Mouse (Mus musculus): ENCODE results near the gene Naa16. TPM values are rescaled to one million over a fixed set of nuclear protein-coding genes. Genes with fewer than 3 reads are reported as not detected.

Gene Naa16
- polyA plus RNA-seq, 1 experiment from 2014 or later = 30.2 TPM

GRCm38 (mm10) chr14:79280456-79280855 lies 110.1 kb downstream of the Naa16 start:
- 0 out of 2 replicates have a peak, but pooled peaks cover 5% of the 10 kb centered on the region for H3K4me1 ChIP-seq (ENCODE audit: control insufficient read depth, insufficient read depth, low read length)
- DNase-seq (ENCODE audit: low spot score) = no peak
- no peak overlapping the region for H3K27ac ChIP-seq (replicated peaks; ENCODE audit: low read depth, low read length)
- no peak overlapping the region for H3K4me3 ChIP-seq (ENCODE audit: low read depth, low read length)
- H3K9ac ChIP-seq (ENCODE audit: low read depth, low read length) = no peak overlapping the region
- no peaks in the 10 kb centered on the region for H3K36me3 ChIP-seq (ENCODE audit: control insufficient read depth, insufficient read depth, low read length)
- no peak for ATAC-seq (ENCODE audit: low read depth)
- 82% methylated on average over 9 of the region's 9 CpGs for WGBS
- no peaks in the 10 kb centered on the region for H3K9me3 ChIP-seq (ENCODE audit: control insufficient read depth, low read length)
- H3K27me3 ChIP-seq (replicated peaks; ENCODE audit: control insufficient read depth, insufficient read depth, low read length) = no peaks in the 10 kb centered on the region
- H3K4me2 ChIP-seq (ENCODE audit: low read depth, low read length) = no peak overlapping the region

DNA sequence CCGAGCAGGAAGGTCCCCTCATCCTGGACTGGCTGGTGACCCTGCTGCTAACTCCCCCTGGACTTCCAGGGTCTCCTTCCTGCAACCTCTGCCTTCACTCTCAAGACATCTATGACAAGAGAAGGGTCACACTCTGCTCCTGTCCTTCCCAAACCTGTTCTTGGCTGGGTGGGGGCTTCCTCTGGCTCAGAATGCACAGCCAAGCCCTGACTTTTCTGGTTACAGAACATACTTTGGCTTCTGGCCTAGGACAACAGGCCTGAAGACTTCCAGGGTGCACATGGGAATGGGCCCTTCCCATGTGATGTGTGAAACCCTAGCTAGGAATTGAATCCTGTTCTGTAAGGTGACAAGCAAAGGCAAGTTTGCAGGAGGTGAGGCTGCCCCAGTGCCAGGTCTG lies 111.1 kb downstream of the Naa16 start:
- ATAC-seq (ENCODE audit: low read depth) (peak; percentile 13; the same call in 1 of the 2 replicates), DNase-seq (ENCODE audit: low spot score) (no peak)
- H3K36me3 ChIP-seq (ENCODE audit: control insufficient read depth, insufficient read depth, low read length) = no peaks in the 10 kb centered on the region
- no peaks in the 10 kb centered on the region for H3K9me3 ChIP-seq (ENCODE audit: control insufficient read depth, low read length)
- no peak overlapping the region for H3K4me3 ChIP-seq (ENCODE audit: low read depth, low read length)
- no peaks in the 10 kb centered on the region for H3K27me3 ChIP-seq (replicated peaks; ENCODE audit: control insufficient read depth, insufficient read depth, low read length)
- H3K4me2 ChIP-seq (ENCODE audit: low read depth, low read length) = no peak overlapping the region
- 79% methylated on average over 1 of the region's 1 CpGs for WGBS
- H3K27ac ChIP-seq (replicated peaks; ENCODE audit: low read depth, low read length) = no peak overlapping the region
- 0 out of 2 replicates have a peak, but pooled peaks cover 5% of the 10 kb centered on the region for H3K4me1 ChIP-seq (ENCODE audit: control insufficient read depth, insufficient read depth, low read length)
- no peak overlapping the region for H3K9ac ChIP-seq (ENCODE audit: low read depth, low read length)

GRCm38 (mm10) chr14:79278927-79279326 lies 111.7 kb downstream of the Naa16 start:
- H3K4me2 ChIP-seq (ENCODE audit: low read depth, low read length) = no peak overlapping the region
- no peaks in the 10 kb centered on the region for H3K27me3 ChIP-seq (replicated peaks; ENCODE audit: control insufficient read depth, insufficient read depth, low read length)
- no peak overlapping the region for H3K4me3 ChIP-seq (ENCODE audit: low read depth, low read length)
- no peak overlapping the region for H3K9ac ChIP-seq (ENCODE audit: low read depth, low read length)
- no peak overlapping the region for H3K27ac ChIP-seq (replicated peaks; ENCODE audit: low read depth, low read length)
- WGBS = 67% methylated on average over 4 of the region's 4 CpGs
- no peaks in the 10 kb centered on the region for H3K9me3 ChIP-seq (ENCODE audit: control insufficient read depth, low read length)
- ATAC-seq (ENCODE audit: low read depth) (no peak), DNase-seq (ENCODE audit: low spot score) (no peak)
- no peaks in the 10 kb centered on the region for H3K36me3 ChIP-seq (ENCODE audit: control insufficient read depth, insufficient read depth, low read length)
- H3K4me1 ChIP-seq (ENCODE audit: control insufficient read depth, insufficient read depth, low read length) = 0 out of 2 replicates have a peak, but pooled peaks cover 5% of the 10 kb centered on the region

DNA sequence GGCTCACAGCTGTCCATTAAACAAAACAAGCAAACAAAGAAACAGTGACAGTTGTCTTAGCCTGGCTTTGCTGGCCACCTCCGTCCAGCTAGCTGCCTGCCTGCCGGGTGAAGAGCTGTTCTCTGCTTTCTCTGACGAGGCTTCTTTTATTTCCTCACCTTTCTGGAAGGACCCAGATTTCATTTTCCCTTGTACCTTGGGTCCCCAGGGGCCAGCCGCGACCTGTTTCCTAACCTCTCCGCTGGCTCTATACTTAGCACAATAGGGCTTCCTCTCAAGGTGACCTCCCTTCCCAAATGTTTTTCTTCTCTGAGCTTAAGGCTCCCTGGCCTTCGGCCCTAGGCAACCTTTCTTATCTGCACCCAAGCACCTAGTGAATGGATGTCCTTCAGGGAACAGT lies 112.7 kb downstream of the Naa16 start:
- H3K4me1 ChIP-seq (ENCODE audit: control insufficient read depth, insufficient read depth, low read length) = 0 out of 2 replicates have a peak, but pooled peaks cover 5% of the 10 kb centered on the region
- no peak for ATAC-seq (ENCODE audit: low read depth)
- WGBS = 42% methylated on average over 7 of the region's 7 CpGs
- no peaks in the 10 kb centered on the region for H3K9me3 ChIP-seq (ENCODE audit: control insufficient read depth, low read length)
- no peak overlapping the region for H3K9ac ChIP-seq (ENCODE audit: low read depth, low read length)
- H3K27ac ChIP-seq (replicated peaks; ENCODE audit: low read depth, low read length) = no peak overlapping the region
- no peaks in the 10 kb centered on the region for H3K27me3 ChIP-seq (replicated peaks; ENCODE audit: control insufficient read depth, insufficient read depth, low read length)
- H3K4me2 ChIP-seq (ENCODE audit: low read depth, low read length) = no peak overlapping the region
- no peak overlapping the region for H3K4me3 ChIP-seq (ENCODE audit: low read depth, low read length)
- no peaks in the 10 kb centered on the region for H3K36me3 ChIP-seq (ENCODE audit: control insufficient read depth, insufficient read depth, low read length)
- no peak for DNase-seq (ENCODE audit: low spot score)

GRCm38 (mm10) chr14:79275870-79276395 lies 114.6 kb downstream of the Naa16 start:
- no peak overlapping the region for H3K9ac ChIP-seq (ENCODE audit: low read depth, low read length)
- H3K4me3 ChIP-seq (ENCODE audit: low read depth, low read length) = no peak overlapping the region
- no peaks in the 10 kb centered on the region for H3K9me3 ChIP-seq (ENCODE audit: control insufficient read depth, low read length)
- no peaks in the 10 kb centered on the region for H3K27me3 ChIP-seq (replicated peaks; ENCODE audit: control insufficient read depth, insufficient read depth, low read length)
- no peak for ATAC-seq (ENCODE audit: low read depth)
- H3K4me2 ChIP-seq (ENCODE audit: low read depth, low read length) = no peak overlapping the region
- no peaks in the 10 kb centered on the region for H3K36me3 ChIP-seq (ENCODE audit: control insufficient read depth, insufficient read depth, low read length)
- no peak overlapping the region for H3K27ac ChIP-seq (replicated peaks; ENCODE audit: low read depth, low read length)
- H3K4me1 ChIP-seq (ENCODE audit: control insufficient read depth, insufficient read depth, low read length) = 0 out of 2 replicates have a peak, but pooled peaks cover 5% of the 10 kb centered on the region
- WGBS = 71% methylated on average over 7 of the region's 8 CpGs
- DNase-seq (ENCODE audit: low spot score) = no peak

GRCm38 (mm10) chr14:79275441-79275840 lies 115.1 kb downstream of the Naa16 start:
- DNase-seq (ENCODE audit: low spot score) = no peak
- 37% methylated on average over 3 of the region's 3 CpGs for WGBS

More at GRCm38 (mm10) chr14:79275441-79275840, 115.1 kb downstream of the Naa16 start:
- H3K9me3 ChIP-seq (ENCODE audit: control insufficient read depth, low read length) = no peaks in the 10 kb centered on the region
- no peak overlapping the region for H3K9ac ChIP-seq (ENCODE audit: low read depth, low read length)
- 0 out of 2 replicates have a peak, but pooled peaks cover 5% of the 10 kb centered on the region for H3K4me1 ChIP-seq (ENCODE audit: control insufficient read depth, insufficient read depth, low read length)
- H3K4me3 ChIP-seq (ENCODE audit: low read depth, low read length) = no peak overlapping the region
- H3K4me2 ChIP-seq (ENCODE audit: low read depth, low read length) = no peak overlapping the region
- H3K36me3 ChIP-seq (ENCODE audit: control insufficient read depth, insufficient read depth, low read length) = no peaks in the 10 kb centered on the region
- no peak for ATAC-seq (ENCODE audit: low read depth)
- H3K27ac ChIP-seq (replicated peaks; ENCODE audit: low read depth, low read length) = no peak overlapping the region
- H3K27me3 ChIP-seq (replicated peaks; ENCODE audit: control insufficient read depth, insufficient read depth, low read length) = no peaks in the 10 kb centered on the region

Other genes starting within 250 kb of the Naa16 start
- not detected in 2 replicates for gene Zfp957, start 143.4 kb downstream of the Naa16 start, polyA plus RNA-seq (2014; fragmentation: Nextera tagmentation; extraction: Ambion mirVana)
- 74.8 and 89.5 TPM in 2 replicates for gene Rgcc, start 89.1 kb downstream of the Naa16 start, polyA plus RNA-seq (2014; fragmentation: Nextera tagmentation; extraction: Ambion mirVana)
- 8.3 and 9.7 TPM in 2 replicates for gene Mtrf1, start 7.0 kb upstream of the Naa16 start, polyA plus RNA-seq (2014; fragmentation: Nextera tagmentation; extraction: Ambion mirVana)
- 13.8 and 15.4 TPM in 2 replicates for gene Kbtbd7, start 35.7 kb upstream of the Naa16 start, polyA plus RNA-seq (2014; fragmentation: Nextera tagmentation; extraction: Ambion mirVana)
- 2.4 TPM in 2 replicates for gene Kbtbd6, start 61.1 kb upstream of the Naa16 start, polyA plus RNA-seq (2014; fragmentation: Nextera tagmentation; extraction: Ambion mirVana)
- gene Elf1, start 90.4 kb upstream of the Naa16 start, polyA plus RNA-seq (2014; fragmentation: Nextera tagmentation; extraction: Ambion mirVana) = 12.7 and 13.6 TPM in 2 replicates
- gene Wbp4, start 90.7 kb upstream of the Naa16 start, polyA plus RNA-seq (2014; fragmentation: Nextera tagmentation; extraction: Ambion mirVana) = 39.6 and 46.0 TPM in 2 replicates
- gene Sugt1, start 196.9 kb upstream of the Naa16 start, polyA plus RNA-seq (2014; fragmentation: Nextera tagmentation; extraction: Ambion mirVana) = 124 and 130 TPM in 2 replicates

All from embryonic facial prominence, embryonic 14.5 days (tissue).